Mouse (Mus musculus) heart, postnatal 25 days (tissue): Measurements from ENCODE around the gene Ythdf2. TPM values are rescaled to one million over a fixed set of nuclear protein-coding genes. Genes with fewer than 3 reads are reported as not detected.

Source experiments
- DNase-seq: peaks from one replicate; pipeline ENCODE4 v3.0.0; 2022; ENCODE audit warnings: low spot score
- intact Hi-C: fragments of 180-260 bp; cut with DNase I; formaldehyde crosslinking; loops from one replicate; pipeline ENCODE4 v1.15.1; 2025
- microRNA-seq: library from miRNA; unstranded; fragments of <30 nt; microRNA quantifications from one replicate; pipeline ENCODE4 v1.2.0, GENCODE M21; 2022
- total RNA-seq, 2 experiments: library from RNA; stranded (reverse); gene quantifications; 2 replicates each; pipeline ENCODE4 v1.2.3; 2021

The Ythdf2 gene
- total RNA-seq, 2 experiments from 2014 or later, result 26.1 to 27.9 TPM

GRCm38 (mm10) chr4:132165691-132166090 is 46.4 kb downstream of the Ythdf2 start:
- intact Hi-C loops, result no loop called here
- no peak for DNase-seq

GRCm38 (mm10) chr4:132156941-132157622 is 55.0 kb downstream of the Ythdf2 start:
- intact Hi-C loops, result no loop called here
- no peak for DNase-seq

GRCm38 (mm10) chr4:132154877-132155670 is 57.0 kb downstream of the Ythdf2 start:
- intact Hi-C loops, result no loop called here
- DNase-seq, result no peak

GRCm38 (mm10) chr4:132151673-132152072 is 60.4 kb downstream of the Ythdf2 start:
- DNase-seq, result no peak
- intact Hi-C loops, result no loop called here

- intact Hi-C loops, result no loop called here
- DNase-seq, result no peak
Observed at GRCm38 (mm10) chr4:132146201-132146600, 65.9 kb downstream of the Ythdf2 start.

GRCm38 (mm10) chr4:132145092-132145491 is 67.0 kb downstream of the Ythdf2 start:
- intact Hi-C loops, result no loop called here
- no peak for DNase-seq

- intact Hi-C loops, result no loop called here
- no peak for DNase-seq
Observed at GRCm38 (mm10) chr4:132144080-132144841, 67.8 kb downstream of the Ythdf2 start, which contains the start of gene Oprd1. Gene Oprd1 (minus strand): TSS chr4:132144486.

GRCm38 (mm10) chr4:132138640-132139039 is 73.5 kb downstream of the Ythdf2 start:
- no peak for DNase-seq
- intact Hi-C loops, result no loop called here

- DNase-seq, result no peak
- intact Hi-C loops, result no loop called here
Observed at GRCm38 (mm10) chr4:132137013-132137412, 75.1 kb downstream of the Ythdf2 start.

Small RNAs within 50 kb of the gene (microRNA-seq; reads per million reads assigned to microRNA genes)
- gene Gm22033, result not detected

Other genes starting within 250 kb of the Ythdf2 start
- gene Gm10300, start 137.6 kb downstream of the Ythdf2 start, total RNA-seq, result under 1 TPM in 1 of 2 experiments, not detected in 1; 0.17 TPM
- gene Epb41, start 137.0 kb downstream of the Ythdf2 start, total RNA-seq, result 100 to 1,000 TPM; 144 to 184 TPM
- gene Oprd1, start 67.8 kb downstream of the Ythdf2 start, total RNA-seq, result under 1 TPM; 0.20 to 0.23 TPM
- 10 to 100 TPM; 10.5 to 11.5 TPM for gene Gmeb1, start 49.3 kb upstream of the Ythdf2 start, total RNA-seq
- 10 to 100 TPM; 30.2 TPM for gene Taf12, start 62.1 kb upstream of the Ythdf2 start, total RNA-seq
- gene Rab42, start 91.1 kb upstream of the Ythdf2 start, total RNA-seq, result 1 to 10 TPM in 1 of 2 experiments, under 1 TPM in 1; 0.57 to 1.1 TPM
- 10 to 100 TPM; 22.2 to 23.7 TPM for gene Trnau1ap, start 117.2 kb upstream of the Ythdf2 start, total RNA-seq
- 1 to 10 TPM; 8.6 to 8.9 TPM for gene Rcc1, start 141.3 kb upstream of the Ythdf2 start, total RNA-seq
- 10 to 100 TPM; 23.2 to 23.4 TPM for gene Phactr4, start 210.2 kb upstream of the Ythdf2 start, total RNA-seq